Mouse (Mus musculus): ENCODE data around the gene Itgae. TPM values are rescaled to one million over a fixed set of nuclear protein-coding genes. Genes with fewer than 3 reads are reported as not detected.

Gene Itgae
- total RNA-seq, 2 experiments from 2014 or later = 0.15 to 0.20 TPM

DNA sequence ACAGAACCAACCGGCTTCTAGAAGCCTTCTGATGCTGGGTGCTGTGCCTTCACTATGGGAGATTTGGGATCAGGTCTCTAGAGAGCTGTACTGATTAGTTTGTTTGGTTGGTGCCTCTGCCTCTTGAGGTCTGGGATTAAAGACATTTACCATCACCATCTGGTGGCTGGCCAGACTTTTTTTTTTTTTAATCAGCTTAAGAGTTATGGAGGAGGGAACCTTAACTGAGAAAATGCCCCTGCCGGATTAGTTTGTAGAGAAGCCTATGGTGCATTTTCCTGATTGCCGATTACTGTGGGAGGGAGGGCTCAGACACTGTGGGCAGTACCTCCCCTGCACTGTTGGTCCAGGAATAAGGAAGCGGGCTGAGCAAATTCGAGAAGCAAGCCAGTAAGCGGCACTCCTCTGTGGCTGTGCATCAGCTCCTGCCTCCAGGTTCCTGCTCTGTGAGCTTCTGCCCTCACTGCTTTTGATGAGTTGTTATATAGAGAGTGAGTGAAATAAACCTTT lies 13.1 kb upstream of the Itgae start:
- DNase-seq (ENCODE audit: low spot score in 2 of 2) = no peak
- peak overlapping the region; percentile 40; the same call in 1 of the 2 replicates for H3K27ac ChIP-seq
- no peak overlapping the region for H3K4me3 ChIP-seq
- no peak for TF ChIP-seq CTCF (conservative IDR thresholded peaks at IDR 0.05)

DNA sequence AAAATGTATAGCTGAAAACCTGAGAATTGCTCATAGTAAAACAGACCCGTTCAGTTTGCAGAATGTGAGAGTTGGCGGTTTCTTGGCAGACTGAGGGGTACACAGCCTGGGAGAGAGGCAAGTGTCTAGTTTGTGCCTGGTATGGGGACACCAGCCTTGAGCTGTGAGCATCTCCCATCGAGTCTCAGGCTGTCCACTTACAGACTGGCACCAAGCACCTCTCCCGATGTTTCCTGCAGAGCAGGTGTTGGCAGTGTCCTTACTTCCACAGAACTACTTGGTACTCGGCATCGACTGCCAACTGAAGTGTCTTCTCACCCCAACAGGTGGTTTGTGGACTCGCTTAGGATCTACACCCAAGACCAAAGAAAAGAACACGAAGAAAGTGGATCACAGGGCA lies 11.8 kb upstream of the Itgae start:
- TF ChIP-seq CTCF (conservative IDR thresholded peaks at IDR 0.05) = no peak
- H3K27ac ChIP-seq = no peak overlapping the region
- H3K4me3 ChIP-seq = no peak overlapping the region
- DNase-seq (ENCODE audit: low spot score in 2 of 2) = no peak

DNA sequence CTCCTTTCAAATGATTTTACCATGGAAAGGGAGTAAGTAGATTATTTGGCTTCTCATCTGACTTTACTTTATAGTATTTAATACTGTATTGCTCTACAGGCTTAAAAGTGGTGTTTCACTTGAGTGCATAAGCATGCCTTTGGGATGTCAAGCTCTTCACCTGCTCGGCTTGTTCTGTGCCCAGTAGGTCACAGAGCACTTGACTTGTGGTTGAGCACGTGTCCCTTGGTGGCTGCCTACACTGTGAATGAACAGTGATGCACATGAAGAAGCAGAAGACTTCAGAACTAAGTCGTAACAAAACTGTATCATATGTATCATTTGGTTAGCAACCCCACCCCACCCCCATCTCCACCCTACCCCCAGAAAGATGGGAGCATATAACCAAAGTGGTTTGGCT lies 10.1 kb upstream of the Itgae start:
- Histone ChIP-seq H3K27ac (no peak overlapping the region), H3K4me3 (no peak overlapping the region)
- DNase-seq (ENCODE audit: low spot score in 2 of 2) = no peak
- no peak for TF ChIP-seq CTCF (conservative IDR thresholded peaks at IDR 0.05)

DNA sequence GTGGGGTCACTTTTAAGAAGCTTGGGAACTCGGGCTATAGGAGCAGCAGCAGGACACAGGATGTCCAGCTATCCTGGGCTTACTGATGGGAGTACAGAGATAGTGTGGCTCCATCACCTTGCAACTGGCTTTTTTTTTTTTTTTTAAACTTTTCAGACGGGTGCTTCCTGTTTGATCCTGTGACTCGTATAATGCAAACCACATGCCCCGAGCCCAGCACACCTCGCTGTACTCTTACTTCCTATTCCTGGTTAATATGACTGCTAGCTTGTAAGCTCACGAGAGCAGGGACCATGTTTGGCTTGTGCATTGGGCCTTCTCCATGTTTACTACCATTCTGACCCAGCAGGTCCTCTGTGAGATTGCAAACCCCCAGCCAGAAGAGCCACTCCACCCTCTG lies 6.1 kb upstream of the Itgae start:
- Histone ChIP-seq H3K4me3 (no peak overlapping the region), H3K27ac (peak overlapping the region; percentile 72)
- DNase-seq (ENCODE audit: low spot score in 2 of 2) = no peak
- no peak for TF ChIP-seq CTCF (conservative IDR thresholded peaks at IDR 0.05)

DNA sequence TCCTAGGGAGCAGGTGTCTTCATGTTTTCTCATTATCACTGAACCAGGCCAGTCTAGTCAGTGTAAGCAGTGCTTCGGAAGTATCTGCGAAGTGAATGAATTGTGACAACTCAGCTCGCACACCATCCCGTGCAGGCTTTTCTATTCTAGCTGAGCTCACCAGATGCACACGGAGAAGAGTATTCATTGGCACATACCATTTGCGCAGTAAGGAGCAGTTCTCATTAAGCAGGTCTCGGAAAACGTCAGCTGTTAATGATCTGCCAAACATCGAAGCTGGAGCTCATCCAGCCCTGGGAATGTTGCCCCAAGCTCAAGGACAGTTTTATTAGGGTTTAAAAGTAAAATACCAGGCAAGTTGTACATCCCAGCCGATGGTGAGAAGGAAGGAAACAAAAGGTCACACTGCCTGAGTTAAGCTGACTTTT lies 5.6 kb upstream of the Itgae start:
- DNase-seq (ENCODE audit: low spot score in 2 of 2) = peak; percentile 29 to 53
- Histone ChIP-seq H3K27ac (peak overlapping the region; percentile 72), H3K4me3 (no peak overlapping the region)
- no peak for TF ChIP-seq CTCF (conservative IDR thresholded peaks at IDR 0.05)

DNA sequence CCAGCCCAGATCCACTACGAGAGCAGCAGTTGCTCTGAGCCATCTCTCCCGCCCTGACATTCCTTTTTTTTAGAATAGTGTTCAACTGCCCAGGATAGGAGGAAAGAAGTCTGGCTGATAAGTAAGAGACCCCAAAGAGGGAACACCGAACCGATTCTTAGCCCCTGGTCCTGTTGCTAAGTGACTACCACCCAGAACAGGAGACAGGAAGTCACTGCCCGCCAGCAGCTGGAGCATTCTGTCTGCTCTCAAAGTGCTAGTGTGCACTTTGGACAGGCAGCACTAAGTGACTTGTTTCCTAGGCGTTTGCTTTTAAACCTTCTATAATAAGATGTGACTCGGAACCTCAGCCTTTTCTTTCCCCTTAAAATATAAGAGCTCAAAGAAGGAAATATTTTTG lies 5.0 kb upstream of the Itgae start:
- no peak for TF ChIP-seq CTCF (conservative IDR thresholded peaks at IDR 0.05)
- no peak for DNase-seq (ENCODE audit: low spot score in 2 of 2)
- no peak overlapping the region for H3K4me3 ChIP-seq
- H3K27ac ChIP-seq = peak overlapping the region; percentile 72

DNA sequence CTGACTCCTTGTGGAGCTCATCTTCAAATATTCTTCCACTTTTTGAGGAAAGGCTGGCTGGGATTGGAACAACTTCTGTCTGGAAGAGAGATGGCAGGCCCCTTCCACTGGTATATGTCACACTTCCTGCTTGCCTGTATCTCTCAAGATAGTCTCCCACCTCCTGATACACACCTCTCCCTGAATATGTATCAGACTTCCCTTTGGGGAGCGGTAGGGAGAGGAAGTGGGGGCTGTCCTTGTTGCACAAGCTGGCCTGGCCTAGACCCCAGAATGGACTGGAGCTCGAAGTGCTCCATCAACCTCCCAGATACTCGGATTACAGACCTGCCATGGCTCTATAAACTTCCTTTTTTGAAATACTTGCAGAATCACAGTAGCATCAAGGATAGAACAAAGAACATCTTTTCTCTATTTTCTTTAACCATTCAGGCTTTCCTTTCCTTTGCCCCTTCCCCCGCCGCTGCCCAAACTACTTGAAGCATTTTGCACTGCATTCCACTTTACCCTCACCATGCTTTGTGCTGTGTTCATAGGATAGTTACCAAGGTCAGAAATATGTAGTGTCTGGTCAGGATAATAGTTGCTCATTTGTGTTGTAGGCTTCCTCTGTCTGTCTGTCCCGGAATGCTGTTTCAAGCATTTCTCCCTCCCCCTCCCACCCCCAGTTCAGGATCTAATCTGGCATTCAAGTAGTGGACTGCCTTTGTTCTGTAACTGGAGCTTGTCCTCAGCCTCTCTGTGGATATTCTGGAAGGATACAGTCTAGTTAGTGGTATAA lies 2.5 kb upstream of the Itgae start:
- Histone ChIP-seq H3K27ac (peak overlapping the region; percentile 72; the same call in 1 of the 2 replicates), H3K4me3 (no peak overlapping the region)
- no peak for DNase-seq (ENCODE audit: low spot score in 2 of 2)
- no peak for TF ChIP-seq CTCF (conservative IDR thresholded peaks at IDR 0.05)

DNA sequence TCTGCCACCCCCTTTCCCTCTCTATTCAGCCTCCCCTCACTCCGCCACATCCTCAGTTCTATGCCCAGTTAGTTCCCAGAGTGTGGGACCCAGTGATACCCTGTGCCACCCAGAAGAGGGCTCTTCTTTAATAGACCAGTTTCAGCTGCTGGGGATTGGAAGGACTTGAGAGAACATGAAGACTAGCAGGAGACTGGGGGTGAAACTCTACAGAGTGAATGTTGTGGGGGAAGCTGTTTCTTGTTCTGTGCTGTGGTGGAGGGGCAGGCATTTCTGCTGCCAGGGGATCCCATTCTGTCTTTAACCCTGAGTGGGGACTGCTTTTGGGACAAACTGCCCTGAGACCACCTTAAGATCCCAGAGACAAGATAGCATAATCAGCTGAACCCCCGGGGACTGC lies 443 bp downstream of the Itgae start:
- TF ChIP-seq CTCF (conservative IDR thresholded peaks at IDR 0.05) = no peak
- H3K27ac ChIP-seq = no peak overlapping the region
- no peak for DNase-seq (ENCODE audit: low spot score in 2 of 2)
- H3K4me3 ChIP-seq = no peak overlapping the region

DNA sequence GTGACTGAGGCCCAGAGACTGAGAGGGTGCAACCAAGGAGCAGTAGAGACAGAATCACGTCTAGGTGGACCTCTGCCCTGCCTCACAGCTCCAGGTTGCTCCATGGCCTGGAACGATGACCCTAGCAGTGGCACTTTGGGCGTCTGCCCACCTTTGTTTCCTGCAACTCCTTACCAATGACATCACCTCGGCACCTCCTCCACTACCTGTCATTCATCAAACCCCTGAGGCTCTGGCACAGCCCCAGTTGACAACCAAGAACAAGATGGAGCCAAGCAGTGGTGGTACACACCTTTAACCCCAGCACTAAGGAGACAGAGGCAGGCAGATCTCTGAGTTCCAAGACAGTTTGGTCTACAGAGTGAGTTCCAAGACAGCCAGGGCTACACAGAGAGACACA lies 1.7 kb downstream of the Itgae start:
- no peak for TF ChIP-seq CTCF (conservative IDR thresholded peaks at IDR 0.05)
- Histone ChIP-seq H3K27ac (no peak overlapping the region), H3K4me3 (no peak overlapping the region)
- no peak for DNase-seq (ENCODE audit: low spot score in 2 of 2)

DNA sequence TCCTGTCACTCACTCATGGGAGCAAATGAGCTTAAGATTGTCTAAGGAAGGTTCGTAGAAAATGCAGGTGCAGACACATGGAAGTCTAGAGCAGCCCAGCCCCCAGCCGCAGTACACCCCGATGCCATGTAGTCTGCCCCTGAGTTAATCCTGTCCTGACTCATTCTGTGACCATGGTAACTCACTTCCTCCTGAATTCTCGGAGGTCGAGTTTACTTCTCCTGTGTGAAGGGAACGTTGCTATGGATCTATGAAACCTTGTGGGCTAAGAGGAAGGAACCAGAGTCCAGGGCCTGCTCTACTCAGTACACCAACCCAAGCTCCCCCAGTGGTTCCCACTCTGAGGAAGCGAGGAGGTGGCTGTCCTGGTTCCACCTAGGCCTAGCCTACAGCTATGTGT lies 2.5 kb downstream of the Itgae start:
- Histone ChIP-seq H3K4me3 (no peak overlapping the region), H3K27ac (no peak overlapping the region)
- no peak for TF ChIP-seq CTCF (conservative IDR thresholded peaks at IDR 0.05)
- no peak for DNase-seq (ENCODE audit: low spot score in 2 of 2)

DNA sequence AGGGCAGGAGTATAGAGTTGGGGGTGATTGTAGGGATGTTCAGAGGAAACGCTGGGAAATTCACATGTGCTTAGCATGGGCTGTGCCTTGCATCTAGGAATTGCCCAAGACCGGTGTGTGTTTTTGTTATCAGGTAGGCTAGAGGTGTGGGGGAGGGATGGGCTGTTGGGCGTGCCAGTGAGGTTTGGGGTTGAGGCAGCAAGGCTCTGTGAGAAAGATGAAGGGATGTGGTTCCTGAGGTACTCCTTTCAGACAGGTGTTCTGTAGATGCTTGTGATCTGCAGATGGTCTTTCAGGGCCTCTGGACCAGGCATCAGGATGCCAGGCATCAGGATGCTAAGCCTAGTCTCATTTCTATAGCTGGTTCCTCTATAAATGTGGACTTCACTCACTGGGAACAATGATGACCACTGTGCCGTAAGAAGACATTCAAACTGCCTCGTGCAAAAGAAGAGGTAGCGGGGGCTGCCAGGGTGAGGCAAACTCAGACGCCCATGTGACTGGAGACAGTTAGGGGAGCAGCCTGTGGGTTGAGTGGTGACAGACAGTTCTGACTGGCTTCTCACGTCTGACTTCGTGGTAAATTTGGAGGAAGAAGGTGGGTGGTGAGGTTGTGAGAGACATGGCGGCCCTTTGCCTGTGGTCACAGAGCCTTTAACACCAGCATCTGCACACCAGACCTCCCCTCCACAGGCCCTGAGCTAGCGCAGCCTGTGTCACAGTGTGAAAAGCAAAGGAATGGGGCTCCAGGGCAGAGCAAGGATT lies 4.0 kb downstream of the Itgae start:
- Histone ChIP-seq H3K27ac (no peak overlapping the region), H3K4me3 (no peak overlapping the region)
- no peak for TF ChIP-seq CTCF (conservative IDR thresholded peaks at IDR 0.05)
- no peak for DNase-seq (ENCODE audit: low spot score in 2 of 2)

DNA sequence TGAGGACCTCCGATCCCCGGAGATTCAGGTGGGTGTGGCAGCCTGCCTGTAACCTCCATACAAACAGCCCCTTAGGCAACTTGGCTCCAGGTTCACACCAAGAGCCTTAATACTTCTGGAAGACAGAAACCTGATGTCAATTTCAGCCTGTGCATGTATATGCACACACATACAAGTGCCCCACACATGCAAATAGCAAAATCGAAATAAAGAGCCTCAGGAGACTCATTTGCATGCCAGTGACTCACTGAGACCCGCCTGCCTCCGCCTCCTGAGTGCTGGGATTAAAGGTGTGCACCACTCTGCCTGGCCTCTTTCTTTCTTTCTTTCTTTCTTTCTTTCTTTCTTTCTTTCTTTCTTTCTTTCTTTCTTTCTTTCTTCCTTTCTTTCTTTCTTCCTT lies 8.5 kb downstream of the Itgae start:
- DNase-seq (ENCODE audit: low spot score in 2 of 2) = no peak
- Histone ChIP-seq H3K4me3 (no peak overlapping the region), H3K27ac (no peak overlapping the region)
- TF ChIP-seq CTCF (conservative IDR thresholded peaks at IDR 0.05) = no peak

DNA sequence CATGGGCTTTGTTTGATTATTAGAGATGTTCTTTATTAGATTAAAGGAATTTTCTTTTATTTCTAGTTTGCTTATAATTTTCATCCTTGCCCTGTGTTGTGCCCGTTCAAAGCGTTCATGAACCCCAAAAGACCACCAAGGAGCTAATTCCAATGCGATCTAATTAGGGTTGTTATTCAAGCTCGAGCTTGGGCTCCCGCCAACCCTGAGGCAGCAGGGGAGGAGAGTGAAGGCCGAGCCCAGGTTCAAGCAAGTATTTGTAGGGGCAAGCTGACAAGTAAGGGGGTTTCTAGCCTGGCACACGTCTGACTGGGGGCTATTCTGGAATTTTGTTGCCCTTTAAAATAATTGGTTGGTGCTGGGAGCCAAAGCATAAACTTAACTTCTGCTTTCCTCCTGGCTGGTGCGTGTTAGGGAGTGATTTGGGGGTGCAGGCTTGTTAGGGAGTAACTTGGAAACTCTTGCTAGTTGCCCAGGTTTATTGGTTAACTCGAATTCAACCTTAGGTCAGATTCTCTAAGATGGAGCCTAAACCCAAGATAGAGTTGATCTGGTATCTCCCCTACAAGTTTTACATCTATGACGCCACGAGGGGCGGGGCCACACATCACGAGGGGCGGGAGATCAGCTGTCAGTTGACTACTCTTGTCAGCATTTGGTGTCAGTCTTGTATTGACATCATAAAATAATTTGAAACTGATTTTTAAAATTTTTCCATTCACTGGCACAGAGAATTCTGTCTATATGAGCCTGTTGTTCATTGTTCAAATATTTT lies 9.8 kb downstream of the Itgae start:
- Histone ChIP-seq H3K4me3 (no peak overlapping the region), H3K27ac (no peak overlapping the region)
- DNase-seq (ENCODE audit: low spot score in 2 of 2) = no peak
- no peak for TF ChIP-seq CTCF (conservative IDR thresholded peaks at IDR 0.05)
